Mouse (Mus musculus) neural tube, embryonic 13.5 days (tissue): ENCODE data around the gene Adtrp. TPM values are rescaled to one million over a fixed set of nuclear protein-coding genes. Genes with fewer than 3 reads are reported as not detected.

Experiments
- ATAC-seq: fragments of 200-750 bp; cut with Nextera tagmentation; 2 replicates; pipeline ENCODE4 v1.8.0; 2017; ENCODE audit warnings: low read depth, mild to moderate bottlenecking, moderate TSS enrichment, moderate library complexity
- H3K27ac ChIP-seq: fragments of 300-500 bp; sonication (generic); replicated peaks from 2 replicates; pipeline ENCODE4 v1.5.1; 2015; ENCODE audit warnings: moderate library complexity, mild to moderate bottlenecking, inconsistent platforms
- H3K27me3 ChIP-seq: fragments of 300-500 bp; sonication (generic); 2 replicates; pipeline ENCODE4 v1.6.1; 2015; ENCODE audit warnings: mild to moderate bottlenecking, inconsistent platforms
- H3K36me3 ChIP-seq: fragments of 300-500 bp; sonication (generic); 2 replicates; pipeline ENCODE4 v1.6.1; 2015; ENCODE audit warnings: mild to moderate bottlenecking, inconsistent platforms
- H3K4me1 ChIP-seq: fragments of 300-500 bp; sonication (generic); replicated peaks from 2 replicates; pipeline ENCODE4 v1.6.1; 2015; ENCODE audit warnings: inconsistent platforms
- H3K4me2 ChIP-seq: fragments of 300-500 bp; sonication (generic); 2 replicates; pipeline ENCODE4 v1.6.1; 2015; ENCODE audit warnings: inconsistent platforms, mild to moderate bottlenecking, moderate library complexity
- H3K4me3 ChIP-seq: fragments of 300-500 bp; sonication (generic); 2 replicates; pipeline ENCODE4 v1.5.1; 2015; ENCODE audit warnings: mild to moderate bottlenecking, inconsistent platforms
- H3K9ac ChIP-seq: fragments of 300-500 bp; sonication (generic); 2 replicates; pipeline ENCODE4 v1.6.1; 2015; ENCODE audit warnings: moderate library complexity, mild to moderate bottlenecking, inconsistent platforms
- H3K9me3 ChIP-seq: fragments of 300-500 bp; sonication (generic); 2 replicates; pipeline ENCODE4 v1.6.1; 2016; ENCODE audit warnings: inconsistent platforms
- WGBS: fragments of 180-500 bp; shearing (Covaris S2); methylation state at CpG from one replicate; pipeline ENCODE4 v1.1.7; 2015; 5-methylcytosine and 5-hydroxymethylcytosine counted together
- polyA plus RNA-seq: library from polyadenylated mRNA; unstranded; fragments of >200 nt; fragmentation: Nextera tagmentation; extraction: Ambion mirVana; gene quantifications from 2 replicates; pipeline ENCODE4 v1.2.1, GENCODE M21; 2015

The Adtrp gene
- polyA plus RNA-seq, 1 experiment from 2014 or later: 1.5 TPM

GRCm38 (mm10) chr13:41865071-41865470, 17.6 kb upstream of the Adtrp start:
- H3K9me3 ChIP-seq: no peaks in the 10 kb centered on the region; the same call in 1 of the 2 replicates
- 72% methylated on average over 5 of the region's 5 CpGs for WGBS

GRCm38 (mm10) chr13:41860603-41861405, 13.3 kb upstream of the Adtrp start:
- Histone ChIP-seq H3K36me3 (no peaks in the 10 kb centered on the region), H3K4me2 (no peak overlapping the region), H3K9me3 (no peaks in the 10 kb centered on the region; the same call in 1 of the 2 replicates), H3K9ac (no peak overlapping the region), H3K4me1 (no peaks in the 10 kb centered on the region), H3K27me3 (no peaks in the 10 kb centered on the region), H3K27ac (no peak overlapping the region), H3K4me3 (no peak overlapping the region)
- WGBS: 91% methylated on average over 15 of the region's 15 CpGs
- no peak for ATAC-seq

More at GRCm38 (mm10) chr13:41865071-41865470, 17.6 kb upstream of the Adtrp start:
- Histone ChIP-seq H3K36me3 (no peaks in the 10 kb centered on the region), H3K4me1 (no peaks in the 10 kb centered on the region), H3K27me3 (no peaks in the 10 kb centered on the region), H3K4me2 (no peak overlapping the region), H3K4me3 (no peak overlapping the region), H3K9ac (no peak overlapping the region), H3K27ac (no peak overlapping the region)
- ATAC-seq: no peak

DNA sequence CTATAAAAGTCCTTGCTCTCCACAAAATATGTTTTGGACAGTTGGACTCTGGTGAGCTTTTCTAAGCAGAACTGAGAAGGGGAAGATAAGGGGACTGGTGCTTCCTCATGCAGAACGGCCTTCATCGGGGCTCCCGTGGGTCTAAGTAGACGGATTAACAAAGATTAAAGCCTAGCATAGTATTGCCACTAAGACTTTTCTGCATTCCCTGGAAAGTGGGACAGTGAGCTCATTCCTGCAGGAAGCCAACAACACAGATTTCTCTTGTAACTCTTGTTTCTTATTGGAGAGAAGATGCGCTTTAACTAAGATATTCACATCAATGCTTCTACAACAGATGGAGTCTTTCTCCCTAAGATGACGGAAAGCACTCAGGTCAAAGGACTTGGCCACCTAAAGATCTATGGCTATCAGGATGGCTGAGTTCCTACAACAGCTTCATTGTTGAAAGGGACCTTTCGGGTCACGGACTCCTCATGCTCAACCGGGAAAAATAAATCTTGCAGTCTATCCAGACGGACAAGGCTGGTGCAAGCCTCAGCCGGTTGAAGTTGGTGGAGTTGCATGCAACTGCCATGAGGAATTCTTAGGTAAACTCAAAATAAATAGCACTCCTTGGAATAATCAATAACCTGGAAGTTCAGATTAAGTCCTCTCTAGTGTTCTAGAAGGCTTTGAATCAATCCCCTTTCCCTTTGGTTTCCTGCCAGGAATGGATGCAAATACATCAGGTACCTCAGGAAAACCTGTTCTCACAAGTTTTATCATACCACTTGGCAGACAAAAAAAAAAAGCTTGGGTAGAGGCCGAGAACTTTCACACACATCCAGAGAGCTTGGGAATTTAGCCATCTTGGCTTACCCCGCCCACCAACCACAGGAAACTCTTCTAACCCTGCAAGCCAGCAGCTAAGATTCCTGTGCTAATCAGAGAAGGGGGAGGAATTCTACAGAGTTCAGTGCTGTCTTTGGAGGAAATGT, 8.0 kb upstream of the Adtrp start:
- H3K4me2 ChIP-seq: no peak overlapping the region
- no peaks in the 10 kb centered on the region for H3K27me3 ChIP-seq
- H3K4me3 ChIP-seq: no peak overlapping the region
- ATAC-seq: no peak
- 40% methylated on average over 13 of the region's 13 CpGs for whole genome bisulfite sequencing
- H3K27ac ChIP-seq: no peak overlapping the region
- H3K9ac ChIP-seq: no peak overlapping the region
- H3K4me1 ChIP-seq: peaks cover 7% of the 10 kb centered on the region
- H3K9me3 ChIP-seq: no peaks in the 10 kb centered on the region; the same call in 1 of the 2 replicates
- no peaks in the 10 kb centered on the region for H3K36me3 ChIP-seq

GRCm38 (mm10) chr13:41850727-41851378, 3.4 kb upstream of the Adtrp start:
- ATAC-seq: no peak
- WGBS: 36% methylated on average over 3 of the region's 3 CpGs
- Histone ChIP-seq H3K4me2 (no peak overlapping the region), H3K4me3 (no peak overlapping the region), H3K27me3 (no peaks in the 10 kb centered on the region), H3K9ac (no peak overlapping the region), H3K27ac (no peak overlapping the region), H3K4me1 (peaks cover 9% of the 10 kb centered on the region), H3K9me3 (no peaks in the 10 kb centered on the region), H3K36me3 (no peaks in the 10 kb centered on the region)

DNA sequence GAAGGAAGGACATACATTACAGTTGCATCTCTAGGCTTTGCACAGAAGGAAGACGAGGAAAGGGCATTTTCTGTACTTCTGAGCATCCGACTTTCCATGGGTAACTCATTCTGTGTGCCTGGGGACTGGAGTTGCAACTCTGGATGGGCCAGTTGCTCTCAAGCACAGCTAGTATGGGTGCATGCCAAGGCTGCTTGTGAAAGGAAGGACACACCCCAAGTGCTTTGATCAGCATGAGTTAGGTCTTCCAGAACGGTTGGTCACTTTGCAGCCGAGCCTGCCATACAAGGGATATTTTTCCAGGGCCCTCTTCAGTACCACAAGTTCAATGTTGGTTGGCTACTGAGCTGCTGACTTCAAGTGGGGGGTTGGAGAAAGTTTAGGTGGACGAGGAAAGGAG, 968 bp downstream of the Adtrp start:
- 85% methylated on average over 5 of the region's 5 CpGs for WGBS
- Histone ChIP-seq H3K4me3 (no peak overlapping the region), H3K4me1 (peaks cover 9% of the 10 kb centered on the region), H3K27me3 (no peaks in the 10 kb centered on the region), H3K9me3 (no peaks in the 10 kb centered on the region), H3K4me2 (no peak overlapping the region), H3K36me3 (no peaks in the 10 kb centered on the region), H3K27ac (no peak overlapping the region), H3K9ac (no peak overlapping the region)
- no peak for ATAC-seq

DNA sequence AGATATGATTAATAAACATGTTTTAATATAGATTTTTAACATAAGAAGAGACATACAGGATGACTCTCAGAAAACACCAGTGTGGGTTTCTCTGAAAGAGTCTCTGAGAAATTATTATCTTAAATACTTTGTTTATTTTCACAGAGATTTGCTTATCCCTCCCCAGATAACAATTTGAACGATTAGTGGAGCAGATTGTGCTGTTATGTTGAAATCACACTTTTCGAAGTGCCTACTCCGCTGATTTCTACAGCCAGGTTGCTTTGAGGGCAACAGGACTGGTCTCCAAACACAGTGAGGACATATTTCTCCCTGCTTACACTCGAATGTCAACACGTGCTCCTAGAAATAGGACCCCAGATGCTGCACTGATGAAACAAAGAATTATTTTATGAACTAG, 2.5 kb downstream of the Adtrp start:
- H3K4me3 ChIP-seq: no peak overlapping the region
- no peaks in the 10 kb centered on the region for H3K36me3 ChIP-seq
- no peak for ATAC-seq
- H3K27me3 ChIP-seq: no peaks in the 10 kb centered on the region
- no peaks in the 10 kb centered on the region for H3K4me1 ChIP-seq
- no peaks in the 10 kb centered on the region for H3K9me3 ChIP-seq
- 91% methylated on average over 5 of the region's 5 CpGs for WGBS
- H3K9ac ChIP-seq: no peak overlapping the region
- no peak overlapping the region for H3K27ac ChIP-seq
- H3K4me2 ChIP-seq: no peak overlapping the region

- no peaks in the 10 kb centered on the region for H3K4me1 ChIP-seq
- H3K4me2 ChIP-seq: no peak overlapping the region
- ATAC-seq: no peak
- H3K27me3 ChIP-seq: no peaks in the 10 kb centered on the region
- no peaks in the 10 kb centered on the region for H3K9me3 ChIP-seq
- WGBS: 90% methylated on average over 4 of the region's 4 CpGs
- no peak overlapping the region for H3K27ac ChIP-seq
- H3K4me3 ChIP-seq: no peak overlapping the region
- H3K9ac ChIP-seq: no peak overlapping the region
- H3K36me3 ChIP-seq: no peaks in the 10 kb centered on the region
Measured at GRCm38 (mm10) chr13:41844071-41844470, 3.4 kb downstream of the Adtrp start.

DNA sequence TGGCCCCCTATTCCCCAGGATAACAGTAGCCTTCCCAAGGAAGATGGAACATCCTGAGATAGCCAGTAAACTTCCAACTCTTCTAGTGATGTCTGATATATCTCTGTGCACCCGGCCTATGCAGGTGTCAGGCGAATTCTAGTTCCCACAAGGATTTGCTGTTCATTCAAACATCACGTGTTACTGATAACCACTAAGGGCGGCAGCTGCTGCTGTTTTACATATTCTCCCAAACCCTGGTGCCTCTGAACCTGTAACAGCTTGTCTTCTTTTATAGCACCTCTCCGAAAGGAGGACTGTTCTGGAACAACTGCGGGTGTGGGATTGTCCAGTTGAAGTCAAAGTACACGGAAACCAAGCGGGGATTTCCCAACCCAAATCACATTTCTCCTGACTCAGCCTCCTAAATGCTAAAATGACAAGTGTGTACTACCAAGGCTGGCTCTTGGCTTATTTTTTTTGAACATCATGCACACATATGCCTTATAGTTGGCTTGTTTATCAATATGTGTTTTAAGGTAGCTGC, 13.8 kb downstream of the Adtrp start:
- no peaks in the 10 kb centered on the region for H3K36me3 ChIP-seq
- no peaks in the 10 kb centered on the region for H3K9me3 ChIP-seq
- no peaks in the 10 kb centered on the region for H3K4me1 ChIP-seq
- WGBS: 90% methylated on average over 8 of the region's 8 CpGs
- no peak overlapping the region for H3K4me3 ChIP-seq
- no peak overlapping the region for H3K4me2 ChIP-seq
- H3K27me3 ChIP-seq: no peaks in the 10 kb centered on the region
- no peak overlapping the region for H3K9ac ChIP-seq
- H3K27ac ChIP-seq: no peak overlapping the region
- ATAC-seq: no peak

DNA sequence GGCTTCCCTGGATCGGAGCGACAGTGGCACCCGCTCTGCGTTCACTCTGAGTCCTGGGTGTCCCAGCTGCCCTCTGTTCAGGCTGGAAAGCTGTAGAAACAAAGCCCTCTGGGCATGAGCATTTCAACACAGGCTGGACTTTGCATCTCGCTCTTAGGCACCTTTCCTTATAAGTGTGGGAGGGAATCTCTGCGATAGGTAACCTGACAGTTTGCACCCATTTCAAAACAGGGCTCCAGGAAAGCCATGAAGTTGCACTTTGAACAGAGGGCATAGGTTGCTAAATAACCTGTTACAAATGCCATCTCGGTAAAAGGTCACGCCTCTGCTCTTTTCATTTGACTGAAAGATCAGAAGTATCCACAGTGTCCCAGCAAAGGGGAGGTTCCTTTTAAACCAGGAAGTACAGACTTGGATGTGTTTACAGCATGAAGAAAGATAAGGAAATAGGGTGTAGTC, 19.2 kb downstream of the Adtrp start:
- no peak for ATAC-seq
- Histone ChIP-seq H3K4me1 (no peaks in the 10 kb centered on the region), H3K36me3 (no peaks in the 10 kb centered on the region), H3K27ac (no peak overlapping the region), H3K9me3 (no peaks in the 10 kb centered on the region), H3K27me3 (no peaks in the 10 kb centered on the region), H3K4me3 (no peak overlapping the region), H3K4me2 (no peak overlapping the region), H3K9ac (no peak overlapping the region)
- WGBS: 92% methylated on average over 8 of the region's 8 CpGs

DNA sequence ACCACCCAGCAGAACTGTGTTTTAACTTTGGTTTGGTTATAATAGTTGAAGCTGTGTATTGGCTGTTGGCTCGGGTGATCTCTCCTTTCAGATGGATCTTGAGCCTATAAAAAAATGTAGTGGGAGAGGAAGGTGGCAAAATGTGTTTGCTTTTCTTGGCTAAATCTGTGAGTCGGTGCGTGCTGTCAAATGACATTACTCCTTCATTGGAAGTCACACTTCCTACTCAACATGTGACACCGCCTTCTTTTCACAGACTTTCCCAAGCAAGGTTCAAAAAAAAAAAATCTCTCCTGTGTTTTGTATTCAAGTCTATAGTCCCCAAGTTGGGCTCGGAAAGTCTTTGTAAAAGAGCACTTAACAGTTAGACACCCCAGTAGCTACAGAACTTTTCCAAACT, 19.9 kb downstream of the Adtrp start:
- H3K27me3 ChIP-seq: no peaks in the 10 kb centered on the region
- WGBS: 93% methylated on average over 5 of the region's 5 CpGs
- H3K9me3 ChIP-seq: no peaks in the 10 kb centered on the region
- H3K36me3 ChIP-seq: no peaks in the 10 kb centered on the region
- no peak for ATAC-seq
- no peaks in the 10 kb centered on the region for H3K4me1 ChIP-seq
- no peak overlapping the region for H3K9ac ChIP-seq
- no peak overlapping the region for H3K27ac ChIP-seq
- no peak overlapping the region for H3K4me3 ChIP-seq
- no peak overlapping the region for H3K4me2 ChIP-seq

- no peak overlapping the region for H3K4me3 ChIP-seq
- no peaks in the 10 kb centered on the region for H3K36me3 ChIP-seq
- H3K9ac ChIP-seq: no peak overlapping the region
- H3K4me1 ChIP-seq: no peaks in the 10 kb centered on the region
- no peak overlapping the region for H3K4me2 ChIP-seq
- no peak overlapping the region for H3K27ac ChIP-seq
- WGBS: 69% methylated on average over 11 of the region's 11 CpGs
- H3K9me3 ChIP-seq: no peaks in the 10 kb centered on the region
- no peaks in the 10 kb centered on the region for H3K27me3 ChIP-seq
- ATAC-seq: no peak
Measured at GRCm38 (mm10) chr13:41825379-41825966, 22.0 kb downstream of the Adtrp start.
